Mouse (Mus musculus): ENCODE data around the gene Kcnd3. TPM values are rescaled to one million over a fixed set of nuclear protein-coding genes. Genes with fewer than 3 reads are reported as not detected.

Gene Kcnd3
- polyA plus RNA-seq, 1 experiment from 2014 or later, result 5.6 TPM

- Histone ChIP-seq H3K9me3 (replicated peaks) (no peaks in the 10 kb centered on the region), H3K4me2 (no peak overlapping the region), H3K27ac (peak overlapping the region; percentile 77), H3K4me3 (no peak overlapping the region), H3K9ac (no peak overlapping the region), H3K36me3 (ENCODE audit: poor library complexity, severe bottlenecking) (no peaks in the 10 kb centered on the region), H3K27me3 (no peaks in the 10 kb centered on the region), H3K4me1 (peaks cover 31% of the 10 kb centered on the region)
- 66% methylated on average over 4 of the region's 4 CpGs for WGBS
- 0 out of 2 replicates have a peak, but pooled peaks have one; percentile 36 for ATAC-seq
Observed at GRCm38 (mm10) chr3:105506592-105506991, 54.5 kb downstream of the Kcnd3 start.

GRCm38 (mm10) chr3:105509321-105509720 lies 57.2 kb downstream of the Kcnd3 start:
- 85% methylated on average over 4 of the region's 4 CpGs for WGBS
- no peak overlapping the region for H3K4me3 ChIP-seq
- no peaks in the 10 kb centered on the region for H3K27me3 ChIP-seq
- no peaks in the 10 kb centered on the region for H3K36me3 ChIP-seq (ENCODE audit: poor library complexity, severe bottlenecking)
- H3K4me1 ChIP-seq, result peaks cover 31% of the 10 kb centered on the region
- H3K4me2 ChIP-seq, result no peak overlapping the region
- no peak overlapping the region for H3K27ac ChIP-seq
- H3K9me3 ChIP-seq (replicated peaks), result no peaks in the 10 kb centered on the region
- no peak overlapping the region for H3K9ac ChIP-seq
- no peak for ATAC-seq

GRCm38 (mm10) chr3:105511836-105512235 lies 59.7 kb downstream of the Kcnd3 start:
- no peak for ATAC-seq
- no peak overlapping the region for H3K4me3 ChIP-seq

GRCm38 (mm10) chr3:105514215-105514614 lies 62.1 kb downstream of the Kcnd3 start:
- H3K4me2 ChIP-seq, result no peak overlapping the region
- no peaks in the 10 kb centered on the region for H3K36me3 ChIP-seq (ENCODE audit: poor library complexity, severe bottlenecking)
- H3K9ac ChIP-seq, result no peak overlapping the region
- H3K9me3 ChIP-seq (replicated peaks), result no peaks in the 10 kb centered on the region
- no peak overlapping the region for H3K27ac ChIP-seq
- H3K4me3 ChIP-seq, result no peak overlapping the region
- no peaks in the 10 kb centered on the region for H3K27me3 ChIP-seq
- WGBS, result 79% methylated on average over 3 of the region's 3 CpGs
- no peak for ATAC-seq
- peaks cover 5% of the 10 kb centered on the region; the same call in 1 of the 2 replicates for H3K4me1 ChIP-seq

More at GRCm38 (mm10) chr3:105511836-105512235, 59.7 kb downstream of the Kcnd3 start:
- H3K36me3 ChIP-seq (ENCODE audit: poor library complexity, severe bottlenecking), result no peaks in the 10 kb centered on the region
- H3K9ac ChIP-seq, result no peak overlapping the region
- no peak overlapping the region for H3K27ac ChIP-seq
- peaks cover 10% of the 10 kb centered on the region for H3K4me1 ChIP-seq
- H3K4me2 ChIP-seq, result no peak overlapping the region
- no peaks in the 10 kb centered on the region for H3K9me3 ChIP-seq (replicated peaks)
- WGBS, result 72% methylated on average over 2 of the region's 2 CpGs
- no peaks in the 10 kb centered on the region for H3K27me3 ChIP-seq

GRCm38 (mm10) chr3:105515035-105515434 lies 62.9 kb downstream of the Kcnd3 start:
- Histone ChIP-seq H3K4me3 (no peak overlapping the region), H3K27ac (no peak overlapping the region), H3K27me3 (no peaks in the 10 kb centered on the region), H3K36me3 (ENCODE audit: poor library complexity, severe bottlenecking) (no peaks in the 10 kb centered on the region), H3K9ac (no peak overlapping the region), H3K4me2 (no peak overlapping the region), H3K4me1 (peaks cover 4% of the 10 kb centered on the region; the same call in 1 of the 2 replicates), H3K9me3 (replicated peaks) (no peaks in the 10 kb centered on the region)
- no peak for ATAC-seq

GRCm38 (mm10) chr3:105515640-105516039 lies 63.5 kb downstream of the Kcnd3 start:
- no peak overlapping the region for H3K4me2 ChIP-seq
- 88% methylated on average over 1 of the region's 1 CpGs for WGBS

GRCm38 (mm10) chr3:105520446-105520845 lies 68.3 kb downstream of the Kcnd3 start:
- Histone ChIP-seq H3K4me3 (no peak overlapping the region), H3K4me2 (no peak overlapping the region), H3K27me3 (no peaks in the 10 kb centered on the region), H3K4me1 (peaks cover 12% of the 10 kb centered on the region), H3K36me3 (ENCODE audit: poor library complexity, severe bottlenecking) (no peaks in the 10 kb centered on the region), H3K27ac (0 out of 2 replicates have a peak overlapping the region, but pooled peaks have one; percentile 44), H3K9ac (no peak overlapping the region), H3K9me3 (replicated peaks) (no peaks in the 10 kb centered on the region)
- 86% methylated on average over 6 of the region's 6 CpGs for WGBS
- ATAC-seq, result no peak

More at GRCm38 (mm10) chr3:105515640-105516039, 63.5 kb downstream of the Kcnd3 start:
- Histone ChIP-seq H3K9me3 (replicated peaks) (no peaks in the 10 kb centered on the region), H3K4me3 (no peak overlapping the region), H3K27ac (no peak overlapping the region), H3K27me3 (no peaks in the 10 kb centered on the region), H3K9ac (no peak overlapping the region), H3K36me3 (ENCODE audit: poor library complexity, severe bottlenecking) (no peaks in the 10 kb centered on the region), H3K4me1 (peaks cover under 1% of the 10 kb centered on the region; the same call in 1 of the 2 replicates)
- no peak for ATAC-seq

GRCm38 (mm10) chr3:105521178-105521631 lies 69.1 kb downstream of the Kcnd3 start:
- no peaks in the 10 kb centered on the region for H3K36me3 ChIP-seq (ENCODE audit: poor library complexity, severe bottlenecking)
- no peak overlapping the region for H3K4me3 ChIP-seq
- H3K27ac ChIP-seq, result peak overlapping the region; percentile 44
- peak; percentile 83 for ATAC-seq
- H3K4me2 ChIP-seq, result peak overlapping the region; percentile 12; the same call in 1 of the 2 replicates
- no peaks in the 10 kb centered on the region for H3K9me3 ChIP-seq (replicated peaks)
- WGBS, result 63% methylated on average over 12 of the region's 12 CpGs
- H3K4me1 ChIP-seq, result peaks cover 12% of the 10 kb centered on the region
- H3K27me3 ChIP-seq, result no peaks in the 10 kb centered on the region
- H3K9ac ChIP-seq, result no peak overlapping the region

GRCm38 (mm10) chr3:105521639-105522038 lies 69.5 kb downstream of the Kcnd3 start:
- H3K36me3 ChIP-seq (ENCODE audit: poor library complexity, severe bottlenecking), result no peaks in the 10 kb centered on the region
- H3K9me3 ChIP-seq (replicated peaks), result no peaks in the 10 kb centered on the region
- H3K27ac ChIP-seq, result peak overlapping the region; percentile 44
- ATAC-seq, result no peak
- H3K9ac ChIP-seq, result no peak overlapping the region
- peak overlapping the region; percentile 12; the same call in 1 of the 2 replicates for H3K4me2 ChIP-seq
- peaks cover 12% of the 10 kb centered on the region for H3K4me1 ChIP-seq
- no peak overlapping the region for H3K4me3 ChIP-seq
- H3K27me3 ChIP-seq, result no peaks in the 10 kb centered on the region
- WGBS, result 83% methylated on average over 4 of the region's 4 CpGs

GRCm38 (mm10) chr3:105528860-105529259 lies 76.7 kb downstream of the Kcnd3 start:
- Histone ChIP-seq H3K9me3 (replicated peaks) (no peaks in the 10 kb centered on the region), H3K4me3 (no peak overlapping the region), H3K36me3 (ENCODE audit: poor library complexity, severe bottlenecking) (no peaks in the 10 kb centered on the region), H3K27me3 (no peaks in the 10 kb centered on the region), H3K27ac (peak overlapping the region; percentile 90), H3K9ac (no peak overlapping the region), H3K4me2 (no peak overlapping the region), H3K4me1 (peaks cover 56% of the 10 kb centered on the region)
- no peak for ATAC-seq
- WGBS, result 49% methylated on average over 8 of the region's 8 CpGs

GRCm38 (mm10) chr3:105529700-105530099 lies 77.6 kb downstream of the Kcnd3 start:
- 13% methylated on average over 5 of the region's 5 CpGs for whole genome bisulfite sequencing

GRCm38 (mm10) chr3:105530363-105531130 lies 78.4 kb downstream of the Kcnd3 start:
- Histone ChIP-seq H3K9ac (no peak overlapping the region), H3K4me1 (peaks cover 60% of the 10 kb centered on the region), H3K27ac (peak overlapping the region; percentile 90), H3K4me3 (no peak overlapping the region), H3K4me2 (peak overlapping the region; percentile 46), H3K27me3 (no peaks in the 10 kb centered on the region), H3K36me3 (ENCODE audit: poor library complexity, severe bottlenecking) (no peaks in the 10 kb centered on the region), H3K9me3 (replicated peaks) (no peaks in the 10 kb centered on the region)
- peak; percentile 94 for ATAC-seq
- WGBS, result 8% methylated on average over 11 of the region's 11 CpGs

More at GRCm38 (mm10) chr3:105529700-105530099, 77.6 kb downstream of the Kcnd3 start:
- no peak for ATAC-seq
- Histone ChIP-seq H3K9ac (0 out of 2 replicates have a peak overlapping the region, but pooled peaks have one; percentile 9), H3K9me3 (replicated peaks) (no peaks in the 10 kb centered on the region), H3K4me3 (no peak overlapping the region), H3K4me1 (peaks cover 56% of the 10 kb centered on the region), H3K4me2 (peak overlapping the region; percentile 46; the same call in 1 of the 2 replicates), H3K27ac (peak overlapping the region; percentile 90), H3K36me3 (ENCODE audit: poor library complexity, severe bottlenecking) (no peaks in the 10 kb centered on the region), H3K27me3 (no peaks in the 10 kb centered on the region)

Data from forebrain, embryonic 13.5 days (tissue).